Mouse (Mus musculus) hindbrain, embryonic 10.5 days (tissue): ENCODE results near the gene Vmn1r81. TPM values are rescaled to one million over a fixed set of nuclear protein-coding genes. Genes with fewer than 3 reads are reported as not detected.

ENCODE experiments used
- DNase-seq: peaks from one replicate; pipeline ENCODE4 v3.0.0-alpha.2; 2017; ENCODE audit warnings: low spot score
- H3K27ac ChIP-seq: fragments of 300-500 bp; sonication (generic); 2 replicates; pipeline ENCODE4 v1.5.1; 2016; ENCODE audit warnings: mild to moderate bottlenecking, moderate library complexity
- H3K27me3 ChIP-seq: fragments of 300-500 bp; sonication (generic); 2 replicates; pipeline ENCODE4 v1.6.1; 2016; ENCODE audit warnings: mild to moderate bottlenecking; ENCODE audit not compliant: poor library complexity, insufficient read depth, severe bottlenecking
- H3K36me3 ChIP-seq: fragments of 300-500 bp; sonication (generic); 2 replicates; pipeline ENCODE4 v1.6.1; 2016; ENCODE audit warnings: mild to moderate bottlenecking, moderate library complexity
- H3K4me1 ChIP-seq: fragments of 300-500 bp; sonication (generic); replicated peaks from 2 replicates; pipeline ENCODE4 v1.6.1; 2016; ENCODE audit warnings: mild to moderate bottlenecking
- H3K4me3 ChIP-seq: fragments of 300-500 bp; sonication (generic); 2 replicates; pipeline ENCODE4 v1.5.1; 2016; ENCODE audit warnings: mild to moderate bottlenecking, moderate library complexity
- H3K9me3 ChIP-seq: fragments of 300-500 bp; sonication (generic); 2 replicates; pipeline ENCODE4 v1.6.1; 2016; ENCODE audit warnings: mild to moderate bottlenecking, moderate library complexity
- WGBS: fragments of 180-500 bp; shearing (Covaris S2); methylation state at CpG from one replicate; pipeline ENCODE4 v1.1.7; 2016; 5-methylcytosine and 5-hydroxymethylcytosine counted together
- polyA plus RNA-seq: library from polyadenylated mRNA; unstranded; fragments of >200 nt; fragmentation: Nextera tagmentation; extraction: Ambion mirVana; gene quantifications from 2 replicates; pipeline ENCODE4 v1.2.1, GENCODE M21; 2016

Gene Vmn1r81
- polyA plus RNA-seq = not detected in 2 replicates

- Histone ChIP-seq H3K27me3 (no peaks in the 10 kb centered on the region), H3K36me3 (no peaks in the 10 kb centered on the region), H3K4me3 (no peak within 1 kb of the TSS), H3K9me3 (peaks cover 24% of the 10 kb centered on the region), H3K4me1 (no peaks in the 10 kb centered on the region), H3K27ac (no peak within 1 kb of the TSS)
- WGBS = 78% methylated on average over 1 of the region's 1 CpGs
- no peak for DNase-seq
These were observed at the start of gene Vmn1r81 for GRCm38 (mm10) chr7:12268169-12268568. Vmn1r81 (minus strand) TSS chr7:12268269.

- H3K27me3 ChIP-seq = no peaks in the 10 kb centered on the region
- H3K4me3 ChIP-seq = no peak within 1 kb of the TSS
- DNase-seq = no peak
- H3K36me3 ChIP-seq = no peaks in the 10 kb centered on the region
- no peaks in the 10 kb centered on the region for H3K4me1 ChIP-seq
- H3K27ac ChIP-seq = no peak within 1 kb of the TSS
- H3K9me3 ChIP-seq = peaks cover 31% of the 10 kb centered on the region
- 62% methylated on average over 2 of the region's 2 CpGs for WGBS
These were observed 32.1 kb upstream of the Vmn1r81 start, which contains the start of gene Vmn1r82 for GRCm38 (mm10) chr7:12300130-12300529. Vmn1r82 (plus strand) TSS chr7:12300430.

- WGBS = 67% methylated on average over 2 of the region's 2 CpGs
- H3K4me3 ChIP-seq = no peak overlapping the region
- peaks cover 12% of the 10 kb centered on the region for H3K9me3 ChIP-seq
- H3K27me3 ChIP-seq = no peaks in the 10 kb centered on the region
- DNase-seq = no peak
- H3K4me1 ChIP-seq = no peaks in the 10 kb centered on the region
- no peaks in the 10 kb centered on the region for H3K36me3 ChIP-seq
- no peak overlapping the region for H3K27ac ChIP-seq
These were observed 63.9 kb downstream of the Vmn1r81 start for GRCm38 (mm10) chr7:12204141-12204540.

Other genes starting within 250 kb of the Vmn1r81 start
- gene Vmn1r77, start 231.5 kb downstream of the Vmn1r81 start, polyA plus RNA-seq = not detected in 2 replicates
- gene Vmn1r78, start 118.0 kb downstream of the Vmn1r81 start, polyA plus RNA-seq = not detected in 2 replicates
- gene Vmn1r79, start 97.0 kb downstream of the Vmn1r81 start, polyA plus RNA-seq = not detected in 2 replicates
- not detected in 2 replicates for gene Vmn1r80, start 79.0 kb downstream of the Vmn1r81 start, polyA plus RNA-seq
- gene Vmn1r82, start 32.2 kb upstream of the Vmn1r81 start, polyA plus RNA-seq = not detected in 2 replicates
- not detected in 2 replicates for gene Vmn1r83, start 61.2 kb upstream of the Vmn1r81 start, polyA plus RNA-seq
- not detected in 2 replicates for gene Vmn1r84, start 101.0 kb upstream of the Vmn1r81 start, polyA plus RNA-seq
- gene Zfp551, start 154.5 kb upstream of the Vmn1r81 start, polyA plus RNA-seq = 2.9 and 4.0 TPM in 2 replicates
- gene Zfp606, start 210.0 kb upstream of the Vmn1r81 start, polyA plus RNA-seq = 30.9 and 32.5 TPM in 2 replicates
- gene 2900092C05Rik, start 244.2 kb upstream of the Vmn1r81 start, polyA plus RNA-seq = not detected in 2 replicates